In genomic region chr5:81322064-81322463, GRCm38 (mm10) we compare ENCODE assay signal across 15 mouse cellular contexts.
"Had no signal": no experiment of that assay in that cellular context is flagged by ENCODE, and none has a peak within 500 bp of the region (broad histone marks: within the 10 kb centered on the region; RNA-seq: fewer than 3 reads in every experiment).

No protein-coding gene starts in this region.

- H3K4me2 ChIP-seq: kidney, embryonic 15.5 days; limb, embryonic 15.5 days; liver, embryonic 12.5 days; lung, embryonic 14.5 days; midbrain, embryonic 11.5 days; midbrain, embryonic 15.5 days; neural tube, embryonic 12.5 days had no signal

- H3K36me3 ChIP-seq: kidney, embryonic 15.5 days; limb, embryonic 15.5 days; liver, embryonic 12.5 days; midbrain, embryonic 15.5 days; neural tube, embryonic 12.5 days had no signal

- H3K27ac ChIP-seq: kidney, embryonic 15.5 days; limb, embryonic 15.5 days; liver, embryonic 12.5 days; macrophage; midbrain, embryonic 15.5 days; neural tube, embryonic 12.5 days had no signal

- H3K4me1 ChIP-seq: kidney, embryonic 15.5 days; limb, embryonic 15.5 days; liver, embryonic 12.5 days; megakaryocyte, embryonic 14.5 days; midbrain, embryonic 15.5 days; neural tube, embryonic 12.5 days had no signal

- DNase-seq: kidney, adult 2 months; kidney, postnatal 14 days; lung, embryonic 14.5 days; lung, postnatal 14 days; right cerebral cortex, postnatal 4 days; spleen, adult 18-20 months; thymus, postnatal 4 days had no signal

- H3K27me3 ChIP-seq: kidney, embryonic 15.5 days; limb, embryonic 15.5 days; liver, embryonic 12.5 days; megakaryocyte, embryonic 14.5 days; midbrain, embryonic 15.5 days; neural tube, embryonic 12.5 days had no signal

- H3K9ac ChIP-seq: kidney, embryonic 15.5 days; limb, embryonic 15.5 days; liver, embryonic 12.5 days; lung, embryonic 14.5 days; midbrain, embryonic 15.5 days; neural tube, embryonic 12.5 days had no signal

- H3K9me3 ChIP-seq: kidney, embryonic 15.5 days; limb, embryonic 15.5 days; liver, embryonic 12.5 days; megakaryocyte, embryonic 14.5 days; midbrain, embryonic 15.5 days; neural tube, embryonic 12.5 days had no signal

- ATAC-seq: liver, embryonic 12.5 days; midbrain, embryonic 15.5 days had no signal

- H3K4me3 ChIP-seq: kidney, embryonic 15.5 days; limb, embryonic 15.5 days; liver, embryonic 12.5 days; megakaryocyte, embryonic 14.5 days; midbrain, embryonic 15.5 days; neural tube, embryonic 12.5 days had no signal
